ENCODE assay signal across 8 mouse cellular contexts in the genomic region with DNA sequence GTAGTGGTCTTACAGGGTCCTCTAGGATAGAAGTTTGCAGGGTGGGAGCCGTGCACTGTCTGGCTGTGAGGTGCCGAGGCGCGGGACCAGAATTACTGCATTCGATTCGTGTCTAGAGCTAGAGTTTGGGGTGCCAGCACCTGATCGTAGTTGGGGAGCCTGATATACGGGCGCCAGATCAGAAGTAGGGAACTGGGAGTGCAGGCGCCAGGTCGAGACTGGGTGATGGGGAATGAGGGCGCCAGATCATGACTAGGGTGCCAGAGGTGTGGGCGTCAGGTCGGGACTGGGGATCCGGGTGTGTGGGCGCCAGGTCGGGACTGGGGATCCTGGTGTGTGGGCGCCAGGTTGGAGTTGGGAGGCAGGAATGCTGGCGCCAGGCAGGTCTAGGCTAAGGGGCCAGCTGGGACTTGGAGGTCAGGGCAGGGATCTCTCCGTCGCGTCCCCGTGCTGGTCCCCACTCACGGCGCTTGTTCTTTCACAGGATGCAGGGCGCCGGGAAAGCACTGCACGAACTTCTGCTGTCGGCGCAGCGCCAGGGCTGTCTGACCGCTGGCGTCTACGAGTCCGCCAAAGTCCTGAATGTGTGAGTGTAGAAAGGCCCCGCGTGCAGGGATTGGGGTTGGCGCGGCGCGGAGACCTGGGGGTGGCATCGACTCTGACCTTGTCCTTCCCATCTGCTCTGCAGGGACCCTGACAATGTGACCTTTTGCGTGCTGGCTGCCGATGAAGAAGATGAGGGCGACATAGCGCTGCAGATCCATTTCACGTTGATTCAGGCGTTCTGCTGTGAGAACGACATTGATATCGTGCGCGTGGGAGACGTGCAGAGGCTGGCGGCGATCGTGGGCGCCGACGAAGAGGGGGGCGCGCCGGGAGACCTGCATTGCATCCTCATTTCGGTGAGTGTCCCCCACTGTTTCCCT. TPM values are rescaled to one million over a fixed set of nuclear protein-coding genes. Genes with fewer than 3 reads are reported as not detected.
DNase-seq lines count a peak whose midpoint lies in the region; ATAC-seq lines count a peak whose summit lies in the region.

No protein-coding gene starts in this region.

- peaks cover 46% of the 10 kb centered on the region for H3K4me1 ChIP-seq in forebrain, embryonic 16.5 days (replicated peaks; ENCODE audit: control insufficient read depth, insufficient read depth, low read length)
- H3K4me1 ChIP-seq in lung, embryonic 16.5 days (replicated peaks; ENCODE audit: control insufficient read depth, insufficient read depth, low read length), result peaks cover 28% of the 10 kb centered on the region

- peaks cover 7% of the 10 kb centered on the region; the same call in 1 of the 2 replicates for H3K27me3 ChIP-seq in forebrain, embryonic 16.5 days (replicated peaks; ENCODE audit: control insufficient read depth, insufficient read depth, low read length)
- H3K27me3 ChIP-seq in lung, embryonic 16.5 days (ENCODE audit: control insufficient read depth, insufficient read depth, low read depth, low read length), result no peaks in the 10 kb centered on the region

- peak overlapping the region; percentile 65 for H3K4me3 ChIP-seq in forebrain, embryonic 16.5 days (replicated peaks; ENCODE audit: low read length)
- H3K4me3 ChIP-seq in lung, embryonic 16.5 days (ENCODE audit: low read length), result peak overlapping the region; percentile 63

- peak overlapping the region; percentile 73 for H3K9ac ChIP-seq in forebrain, embryonic 16.5 days (replicated peaks; ENCODE audit: low read depth, low read length)
- peak overlapping the region; percentile 78 for H3K9ac ChIP-seq in lung, embryonic 16.5 days (ENCODE audit: low read length)

- H3K36me3 ChIP-seq in forebrain, embryonic 16.5 days (ENCODE audit: control insufficient read depth, insufficient read depth), result no peaks in the 10 kb centered on the region
- H3K36me3 ChIP-seq in lung, embryonic 16.5 days (ENCODE audit: control insufficient read depth, insufficient read depth, low read length), result no peaks in the 10 kb centered on the region

- no peaks in the 10 kb centered on the region for H3K9me3 ChIP-seq in forebrain, embryonic 16.5 days (ENCODE audit: control insufficient read depth, low read length)
- no peaks in the 10 kb centered on the region for H3K9me3 ChIP-seq in lung, embryonic 16.5 days (ENCODE audit: control insufficient read depth, low read length)

- peak overlapping the region; percentile 93 for H3K4me2 ChIP-seq in forebrain, embryonic 16.5 days (ENCODE audit: low read length)
- H3K4me2 ChIP-seq in lung, embryonic 16.5 days (ENCODE audit: low read depth, low read length), result peak overlapping the region; percentile 96

- WGBS in forebrain, embryonic 16.5 days, result under 1% methylated on average over 62 of the region's 63 CpGs
- 0% methylated on average over 63 of the region's 63 CpGs for WGBS in lung, embryonic 16.5 days

- DNase-seq in ES-CJ7 (ENCODE audit: low read depth, low spot score), result peak; percentile 38
- DNase-seq in cerebellum, adult 11-12 months, result peak; percentile 76
- DNase-seq in heart, postnatal 4 days, result peak; percentile 83
- DNase-seq in layer of hippocampus, postnatal 10 days (ENCODE audit: low spot score in 2 of 2), result peak; percentile 79 to 82
- peak; percentile 74 for DNase-seq in ovary, postnatal 36 days (ENCODE audit: low spot score)
- peak; percentile 63 for DNase-seq in thymus, postnatal 25 days

- H3K27ac ChIP-seq in forebrain, embryonic 16.5 days (ENCODE audit: low read length), result peak overlapping the region; percentile 97
- peak overlapping the region; percentile 85 for H3K27ac ChIP-seq in lung, embryonic 16.5 days (ENCODE audit: low read length)

- ATAC-seq in forebrain, embryonic 16.5 days, result peak; percentile 15
- peak; percentile 7 for ATAC-seq in lung, embryonic 16.5 days (ENCODE audit: low read depth)

RNA-seq across cellular contexts. Expression of a gene that starts 0.7 kb away (rescaled TPM):
- polyA plus RNA-seq in forebrain, embryonic 16.5 days (2015; fragmentation: Nextera tagmentation; extraction: Ambion mirVana), result 119 and 122 TPM in 2 replicates
- total RNA-seq in heart, postnatal 4 days (2021), result 10 to 100 TPM; 23.8 to 29.4 TPM
- 10 to 100 TPM; 22.0 to 23.1 TPM for total RNA-seq in layer of hippocampus, postnatal 10 days (2021)
- polyA plus RNA-seq in lung, embryonic 16.5 days (2015; fragmentation: Nextera tagmentation; extraction: Ambion mirVana), result 74.4 and 92.3 TPM in 2 replicates

RNA-seq across cellular contexts. Expression of a gene that starts 53.6 kb away (rescaled TPM):
- polyA plus RNA-seq in forebrain, embryonic 16.5 days (2015; fragmentation: Nextera tagmentation; extraction: Ambion mirVana), result 20.8 and 24.6 TPM in 2 replicates
- total RNA-seq in heart, postnatal 4 days (2021), result 10 to 100 TPM; 54.7 to 61.4 TPM
- 10 to 100 TPM; 85.2 to 96.2 TPM for total RNA-seq in layer of hippocampus, postnatal 10 days (2021)
- 9.0 and 9.8 TPM in 2 replicates for polyA plus RNA-seq in lung, embryonic 16.5 days (2015; fragmentation: Nextera tagmentation; extraction: Ambion mirVana)

Comparison
In these comparisons a context has a peak if more than half of its experiments do, and no peak if none do; other contexts are left out.
1. Peak in every context shown above with its lines: DNase-seq, ATAC-seq, H3K4me3 ChIP-seq and H3K27ac ChIP-seq.